Mouse (Mus musculus) activated CD4-positive, CD25-positive, alpha-beta regulatory T cell, adult 4 months (primary cell): ENCODE data around the gene Khdrbs2. TPM values are rescaled to one million over a fixed set of nuclear protein-coding genes. Genes with fewer than 3 reads are reported as not detected.

ENCODE experiments used
- ATAC-seq: one replicate; pipeline ENCODE4 v1.8.0; 2017
- polyA plus RNA-seq, 2 experiments: library from polyadenylated mRNA; unstranded; fragments of 100-300 nt; shearing (Covaris generic); gene quantifications; one replicate each; pipeline ENCODE4 v1.2.1; 2017

Khdrbs2 gene
- 1 to 10 TPM in 1 of 2 experiments, not detected in 1; 1.2 TPM for polyA plus RNA-seq

GRCm38 (mm10) chr1:32172506-32173239 is at the start of gene Khdrbs2:
Gene Khdrbs2, plus strand, starts transcription at chr1:32172714.
- ATAC-seq: no peak

DNA sequence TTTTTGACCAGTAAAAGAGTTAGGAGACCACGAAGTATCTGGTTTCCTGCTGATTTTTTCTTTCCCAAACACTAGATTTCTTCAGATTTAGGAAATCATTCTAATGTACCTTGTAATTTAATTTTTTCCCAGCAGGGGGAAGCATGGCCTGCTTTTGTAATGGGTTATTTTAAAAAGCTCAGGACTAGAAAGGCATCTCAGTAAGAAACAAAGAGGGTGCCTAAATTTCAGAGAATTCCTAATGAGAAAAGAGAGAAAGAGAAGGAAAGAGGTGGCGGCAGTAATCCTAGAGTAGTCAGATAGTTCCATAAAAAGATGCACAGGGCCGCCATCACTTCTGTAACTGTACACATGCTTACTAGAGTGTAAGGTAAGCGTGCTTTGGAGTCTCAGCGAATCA is 2.1 kb downstream of the Khdrbs2 start:
- no peak for ATAC-seq

DNA sequence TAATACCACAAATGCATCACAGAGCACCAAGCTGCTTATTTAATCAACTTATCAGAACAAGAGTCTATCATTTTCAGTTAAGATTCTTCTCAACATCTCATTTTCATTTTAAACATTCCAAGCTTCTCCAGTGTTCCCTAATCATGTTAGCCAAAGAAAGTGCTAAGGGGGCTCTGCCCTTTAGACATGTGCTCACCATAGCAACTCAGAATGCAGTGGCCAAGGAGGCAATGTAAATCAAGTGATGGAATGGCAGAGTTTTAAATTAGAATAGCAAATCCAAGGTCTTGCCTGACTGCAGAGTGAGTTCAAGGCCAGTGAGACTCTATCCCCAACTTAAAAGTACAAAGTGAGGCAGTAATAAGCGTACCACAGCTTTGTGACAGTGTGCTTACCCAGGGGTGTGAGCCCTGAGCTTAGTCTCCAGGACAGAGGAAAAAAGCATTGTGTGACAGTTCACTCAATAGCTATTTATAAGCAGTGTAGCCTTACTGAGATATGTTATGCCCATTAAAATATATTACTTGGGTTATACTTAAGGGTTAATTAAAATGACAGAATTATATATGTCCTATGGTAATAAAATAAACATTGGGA is 27.2 kb downstream of the Khdrbs2 start:
- ATAC-seq: no peak

DNA sequence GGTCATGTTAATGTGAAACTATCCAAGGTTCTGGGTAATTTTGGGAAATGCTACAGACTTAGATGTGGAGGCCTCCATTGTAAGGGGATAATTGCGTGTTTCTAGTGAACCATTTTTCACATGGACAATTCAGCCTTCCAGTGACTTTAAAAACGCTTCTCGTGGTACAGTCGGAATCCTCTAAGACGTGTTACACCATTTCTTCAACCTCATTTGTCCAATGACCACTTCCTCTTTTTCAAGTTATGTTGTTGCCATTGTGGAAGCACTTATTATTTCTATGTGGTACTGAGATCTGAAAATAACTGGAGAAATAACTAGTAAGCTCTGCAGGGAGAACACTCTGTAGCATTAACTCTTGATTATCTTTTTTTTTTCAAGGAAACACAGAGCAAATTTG is 75.9 kb downstream of the Khdrbs2 start:
- no peak for ATAC-seq

GRCm38 (mm10) chr1:32249602-32250001 is 77.1 kb downstream of the Khdrbs2 start:
- no peak for ATAC-seq

- no peak for ATAC-seq
Measured at GRCm38 (mm10) chr1:32250337-32250736, 77.8 kb downstream of the Khdrbs2 start.

GRCm38 (mm10) chr1:32258942-32259341 is 86.4 kb downstream of the Khdrbs2 start:
- ATAC-seq: no peak

GRCm38 (mm10) chr1:32270519-32270918 is 98.0 kb downstream of the Khdrbs2 start:
- ATAC-seq: no peak

- ATAC-seq: no peak
Measured at GRCm38 (mm10) chr1:32294702-32295101, 122.2 kb downstream of the Khdrbs2 start.

DNA sequence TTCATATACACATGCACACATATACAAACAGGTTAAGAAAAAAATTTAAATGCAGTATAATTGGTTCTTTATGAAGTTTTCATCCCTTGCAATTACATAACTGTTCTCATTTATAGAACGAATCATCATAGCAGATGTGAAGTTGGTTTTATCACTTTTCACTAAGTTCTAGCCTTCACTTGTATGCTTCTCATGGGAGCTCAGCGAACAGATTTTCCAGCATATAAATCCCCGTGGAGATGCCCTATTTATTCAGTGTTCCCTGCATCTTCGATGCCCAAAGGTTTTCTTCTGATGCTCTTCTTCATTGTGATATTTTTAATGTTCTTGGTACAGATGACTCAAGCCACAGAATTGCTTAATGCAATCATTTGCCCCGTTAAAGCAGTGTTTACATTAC is 128.9 kb downstream of the Khdrbs2 start:
- no peak for ATAC-seq

- ATAC-seq: no peak
Measured at GRCm38 (mm10) chr1:32309074-32309473, 136.6 kb downstream of the Khdrbs2 start.

DNA sequence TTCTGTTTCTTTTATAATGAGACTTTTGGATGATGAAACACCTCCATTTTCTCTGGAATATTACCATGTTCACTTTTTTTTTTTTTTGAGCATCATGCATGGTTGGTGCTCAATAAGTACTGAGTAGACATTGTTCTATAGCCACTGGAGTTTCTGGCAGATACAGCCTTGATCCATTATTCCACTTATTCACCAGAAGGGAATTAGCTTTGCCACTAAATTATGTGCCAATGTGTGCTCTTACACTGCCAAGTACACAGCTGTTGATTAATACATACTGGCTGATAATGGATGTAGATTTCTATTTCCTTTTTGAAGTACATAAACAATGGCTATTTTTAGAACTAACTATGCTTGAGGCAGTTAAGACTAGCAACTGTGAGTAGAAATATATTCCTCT is 137.1 kb downstream of the Khdrbs2 start:
- no peak for ATAC-seq

DNA sequence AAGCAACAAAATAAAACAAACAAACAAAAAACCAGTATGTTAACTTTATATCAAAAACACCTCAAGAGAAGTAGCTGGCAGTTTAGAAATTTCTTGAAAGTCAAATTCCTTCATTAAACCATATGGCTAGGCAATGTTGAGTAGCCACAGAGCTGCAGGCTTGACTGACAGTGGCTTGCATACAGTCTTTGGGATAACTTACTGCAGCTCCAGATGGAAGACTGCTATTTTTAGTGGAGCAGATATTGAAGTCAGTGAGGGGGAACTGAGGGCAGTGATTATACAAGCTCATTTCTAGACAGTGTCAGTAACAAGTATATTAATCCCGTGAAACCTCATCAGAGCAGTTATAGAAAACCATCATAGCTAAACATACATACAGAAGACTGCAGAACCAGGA is 166.6 kb downstream of the Khdrbs2 start:
- ATAC-seq: no peak

GRCm38 (mm10) chr1:32347538-32347937 is 175.0 kb downstream of the Khdrbs2 start:
- ATAC-seq: no peak

GRCm38 (mm10) chr1:32352076-32352475 is 179.6 kb downstream of the Khdrbs2 start:
- no peak for ATAC-seq

GRCm38 (mm10) chr1:32363539-32363938 is 191.0 kb downstream of the Khdrbs2 start:
- ATAC-seq: no peak

- no peak for ATAC-seq
Measured at GRCm38 (mm10) chr1:32397553-32397952, 225.0 kb downstream of the Khdrbs2 start.

DNA sequence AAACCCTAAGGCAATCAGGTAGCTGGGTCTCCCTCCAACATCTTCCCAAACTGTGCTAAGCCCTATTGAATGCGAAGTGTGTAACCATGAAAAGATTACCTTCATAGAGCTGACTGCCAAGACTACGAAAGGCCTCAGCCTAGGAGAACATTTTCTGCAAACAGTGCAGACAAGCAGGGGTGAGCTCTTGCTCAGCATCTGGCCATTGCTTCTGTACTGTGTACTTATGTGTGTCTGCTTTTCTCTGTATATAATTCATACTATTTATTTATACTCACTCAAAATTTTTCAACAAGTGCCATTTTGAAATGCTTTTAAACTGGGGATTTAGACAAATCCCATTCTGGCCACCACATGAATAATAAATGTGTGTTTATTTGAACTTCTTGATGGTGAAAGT is 235.1 kb downstream of the Khdrbs2 start:
- no peak for ATAC-seq

DNA sequence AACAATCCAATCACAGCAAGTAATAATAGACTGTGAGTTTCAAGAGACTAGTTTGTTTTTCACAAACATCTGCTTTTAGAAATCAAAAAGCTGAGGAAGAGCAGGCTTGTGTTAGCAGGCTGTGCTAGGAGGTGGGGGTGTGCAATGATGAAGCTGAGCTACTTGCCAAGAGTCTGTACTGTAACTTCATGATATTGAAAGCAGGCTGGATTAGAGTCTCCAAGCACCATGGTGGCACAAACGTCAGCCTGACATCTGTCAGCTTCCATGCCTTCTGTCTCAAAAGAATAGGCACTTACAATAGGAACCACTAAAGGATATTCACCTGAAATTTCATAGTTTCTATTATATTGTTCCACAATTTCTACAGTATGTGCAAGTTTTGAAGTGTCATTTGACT is 255.9 kb downstream of the Khdrbs2 start:
- no peak for ATAC-seq

GRCm38 (mm10) chr1:32429493-32429892 is 257.0 kb downstream of the Khdrbs2 start:
- no peak for ATAC-seq

DNA sequence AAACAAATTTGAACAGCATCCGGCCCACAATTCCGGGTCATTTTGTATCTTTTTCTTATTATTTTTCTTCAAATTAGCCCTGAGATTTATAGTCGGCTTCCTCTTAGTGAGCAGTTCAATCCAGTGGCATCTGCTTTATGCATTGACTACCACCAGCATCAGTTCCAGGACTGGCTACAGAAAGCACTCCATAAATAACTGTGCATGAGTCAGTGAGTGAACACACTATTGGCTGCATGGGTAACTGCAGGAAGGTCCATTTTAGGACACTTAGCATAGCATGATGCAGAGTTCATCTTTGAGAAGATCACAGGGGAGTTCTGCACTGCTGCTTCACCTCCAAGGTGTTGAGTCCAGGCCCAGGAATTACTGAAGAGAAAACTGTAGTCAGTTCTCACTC is 258.0 kb downstream of the Khdrbs2 start:
- ATAC-seq: no peak

DNA sequence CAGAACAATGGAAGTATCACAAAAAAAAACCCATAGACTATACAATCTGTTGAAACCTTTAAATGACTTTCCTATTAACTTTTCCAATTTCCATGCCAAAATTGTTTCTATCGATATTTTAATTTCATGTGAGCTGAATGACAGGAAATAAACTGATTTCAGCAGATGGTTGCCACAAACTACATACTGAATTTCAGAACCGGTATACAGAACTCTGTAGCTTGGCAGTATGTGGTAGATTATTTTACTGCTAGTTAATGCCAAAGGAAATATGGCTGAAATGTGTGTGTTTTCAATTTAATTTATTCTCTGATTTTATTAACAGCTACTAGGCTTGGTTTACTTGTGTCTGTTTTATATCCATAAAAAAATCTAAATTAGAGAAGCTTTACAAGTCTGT is 260.6 kb downstream of the Khdrbs2 start:
- ATAC-seq: no peak

- ATAC-seq: no peak
Measured at GRCm38 (mm10) chr1:32443927-32444326, 271.4 kb downstream of the Khdrbs2 start.

DNA sequence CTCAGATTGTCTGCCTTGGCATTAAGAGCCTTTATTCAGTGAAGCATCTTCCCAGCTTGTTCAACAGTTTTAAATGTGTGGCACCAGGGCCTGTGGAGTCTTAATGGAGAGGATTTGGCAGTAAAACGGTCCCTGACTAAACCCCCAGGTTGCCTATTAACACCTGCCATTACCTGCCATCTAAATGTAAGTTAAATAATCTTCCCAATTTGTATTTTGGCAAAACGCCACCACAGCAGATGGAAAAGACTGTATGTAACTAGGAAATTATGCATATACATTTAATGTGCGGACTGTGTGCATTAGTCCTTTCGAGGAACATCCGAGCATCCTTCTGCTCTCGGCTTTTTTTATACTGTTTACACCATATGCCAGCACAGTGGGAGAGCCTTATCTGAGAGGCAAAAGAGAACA is 290.6 kb downstream of the Khdrbs2 start:
- no peak for ATAC-seq

- ATAC-seq: no peak
Measured at GRCm38 (mm10) chr1:32471022-32471421, 298.5 kb downstream of the Khdrbs2 start.
